Mouse (Mus musculus): ENCODE results near the gene March7.

March7 gene

GRCm38 (mm10) chr2:60214683-60215082, 5.0 kb downstream of the March7 start:
- no peak for DNase-seq (ENCODE audit: low spot score)

- no peak for DNase-seq (ENCODE audit: low spot score)
Observed at GRCm38 (mm10) chr2:60216547-60217153, 7.0 kb downstream of the March7 start.

- no peak for DNase-seq (ENCODE audit: low spot score)
Observed at GRCm38 (mm10) chr2:60217620-60218019, 7.9 kb downstream of the March7 start.

- no peak for DNase-seq (ENCODE audit: low spot score)
Observed at GRCm38 (mm10) chr2:60221236-60221635, 11.5 kb downstream of the March7 start.

GRCm38 (mm10) chr2:60221954-60222353, 12.3 kb downstream of the March7 start:
- no peak for DNase-seq (ENCODE audit: low spot score)

GRCm38 (mm10) chr2:60223489-60223888, 13.8 kb downstream of the March7 start:
- DNase-seq (ENCODE audit: low spot score) = no peak

GRCm38 (mm10) chr2:60228470-60228869, 18.8 kb downstream of the March7 start:
- DNase-seq (ENCODE audit: low spot score) = no peak

- no peak for DNase-seq (ENCODE audit: low spot score)
Observed at GRCm38 (mm10) chr2:60230361-60230760, 20.7 kb downstream of the March7 start.

GRCm38 (mm10) chr2:60233147-60233546, 23.5 kb downstream of the March7 start:
- peak; percentile 17 for DNase-seq (ENCODE audit: low spot score)

GRCm38 (mm10) chr2:60234506-60234905, 24.8 kb downstream of the March7 start:
- no peak for DNase-seq (ENCODE audit: low spot score)

- DNase-seq (ENCODE audit: low spot score) = no peak
Observed at GRCm38 (mm10) chr2:60252782-60253181, 43.1 kb downstream of the March7 start.

GRCm38 (mm10) chr2:60253506-60253905, 43.8 kb downstream of the March7 start:
- no peak for DNase-seq (ENCODE audit: low spot score)

GRCm38 (mm10) chr2:60256751-60257150, 47.1 kb downstream of the March7 start:
- DNase-seq (ENCODE audit: low spot score) = no peak

GRCm38 (mm10) chr2:60259186-60259585, 49.5 kb downstream of the March7 start:
- no peak for DNase-seq (ENCODE audit: low spot score)

- no peak for DNase-seq (ENCODE audit: low spot score)
Observed at GRCm38 (mm10) chr2:60260621-60261350, 51.1 kb downstream of the March7 start.

- no peak for DNase-seq (ENCODE audit: low spot score)
Observed at GRCm38 (mm10) chr2:60267567-60267966, 57.9 kb downstream of the March7 start.

GRCm38 (mm10) chr2:60269856-60270479, 60.3 kb downstream of the March7 start:
- DNase-seq (ENCODE audit: low spot score) = no peak

- DNase-seq (ENCODE audit: low spot score) = no peak
Observed at GRCm38 (mm10) chr2:60278627-60279026, 68.9 kb downstream of the March7 start.

- no peak for DNase-seq (ENCODE audit: low spot score)
Observed at GRCm38 (mm10) chr2:60282625-60283024, 72.9 kb downstream of the March7 start.

GRCm38 (mm10) chr2:60283208-60283750, 73.6 kb downstream of the March7 start:
- DNase-seq (ENCODE audit: low spot score) = no peak

- DNase-seq (ENCODE audit: low spot score) = peak; percentile 81
Observed at GRCm38 (mm10) chr2:60283751-60284466, 74.2 kb downstream of the March7 start.

GRCm38 (mm10) chr2:60284467-60284821, 74.8 kb downstream of the March7 start, which contains the start of gene Cd302:
TSS of gene Cd302 (minus strand) at chr2:60284488.
- DNase-seq (ENCODE audit: low spot score) = no peak
